Mouse (Mus musculus): ENCODE results near the gene Tut1.

DNA sequence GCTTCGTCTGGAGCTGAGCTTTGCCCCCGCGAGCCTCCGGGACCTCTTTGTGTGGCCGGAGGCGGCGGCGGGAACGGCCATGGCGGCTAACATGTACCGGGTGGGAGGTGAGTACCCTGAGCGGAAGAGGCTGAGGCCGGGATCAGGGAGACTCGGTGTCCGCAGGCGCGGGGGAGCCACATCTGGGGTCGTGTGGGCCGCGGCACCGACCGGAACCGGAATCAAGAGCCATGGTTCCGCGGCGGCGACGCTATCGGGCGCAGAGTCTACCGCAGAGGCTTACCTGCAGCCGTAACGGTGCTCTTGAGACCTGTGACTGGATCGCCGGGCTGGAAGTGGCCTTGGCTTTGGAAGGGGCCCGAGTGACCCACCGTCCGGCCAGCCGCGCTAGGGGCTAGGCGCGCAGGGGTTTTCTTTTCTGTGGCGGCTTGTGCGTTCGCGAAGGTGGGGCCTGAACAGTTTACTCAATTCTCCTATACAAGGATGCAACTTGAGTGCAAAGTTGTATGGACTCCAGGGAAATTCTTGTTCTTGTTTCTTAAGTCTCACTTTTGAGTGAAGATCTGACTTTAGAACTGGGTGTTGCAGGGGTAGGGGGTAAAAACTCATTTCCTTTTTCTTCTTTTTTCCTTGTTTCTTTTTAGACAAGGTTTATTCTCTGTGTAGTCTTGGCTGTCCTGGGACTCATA is 11.2 kb upstream of the Tut1 start:
- TF ChIP-seq POLR2A (IDR thresholded peaks at IDR 0.05; ENCODE audit: borderline replicate concordance, control insufficient read depth, low read depth, low read length) (no peak), CTCF (IDR thresholded peaks at IDR 0.05; ENCODE audit: control insufficient read depth, insufficient read depth, low read length) (no peak)
